ENCODE assay signal across 8 mouse cellular contexts in the genomic region with DNA sequence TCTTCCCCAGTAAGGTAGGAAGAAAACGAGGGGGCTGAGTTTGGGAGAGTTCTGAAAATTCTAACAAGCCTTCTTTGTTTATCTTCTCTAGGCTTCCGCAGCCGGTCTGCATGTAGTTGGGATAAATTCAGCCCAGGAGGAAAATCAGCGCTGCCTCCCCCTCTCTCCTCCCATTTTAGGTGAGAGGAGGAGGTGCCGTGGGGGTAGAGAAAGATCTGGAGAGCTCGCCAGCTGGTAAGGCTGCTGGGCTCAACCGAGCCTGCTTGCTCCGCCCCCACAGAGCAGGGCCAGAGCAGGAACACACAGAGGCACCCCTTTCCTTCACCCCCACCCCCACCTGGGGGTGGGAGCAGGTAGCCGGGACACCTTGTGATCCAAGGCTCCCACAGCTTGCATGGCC. TPM values are rescaled to one million over a fixed set of nuclear protein-coding genes. Genes with fewer than 3 reads are reported as not detected.
DNase-seq lines count a peak whose midpoint lies in the region; ATAC-seq lines count a peak whose summit lies in the region.

No protein-coding gene starts in this region.

- 0 out of 2 replicates have a peak, but pooled peaks cover 3% of the 10 kb centered on the region for H3K36me3 ChIP-seq in limb, embryonic 10.5 days
- H3K36me3 ChIP-seq in stomach, embryonic 14.5 days (ENCODE audit: control insufficient read depth, insufficient read depth, low read length), result no peaks in the 10 kb centered on the region

- H3K27ac ChIP-seq in limb, embryonic 10.5 days, result peak overlapping the region; percentile 63
- H3K27ac ChIP-seq in stomach, embryonic 14.5 days (ENCODE audit: low read length), result peak overlapping the region; percentile 63

- H3K27me3 ChIP-seq in limb, embryonic 10.5 days (ENCODE audit: low read depth, poor library complexity, severe bottlenecking), result peaks cover 6% of the 10 kb centered on the region; the same call in 1 of the 2 replicates
- H3K27me3 ChIP-seq in stomach, embryonic 14.5 days (ENCODE audit: control insufficient read depth, insufficient read depth, low read length), result no peaks in the 10 kb centered on the region

- intact Hi-C loops in gastrocnemius, postnatal 14 days (cut with DNase I; ENCODE audit: low total_unique reads), result no loop called here

- ATAC-seq in stomach, embryonic 14.5 days (ENCODE audit: insufficient number of reproducible peaks, insufficient read depth, low FRiP score, low read depth), result peak; percentile 69; the same call in 1 of the 2 replicates

- DNase-seq in gastrocnemius, postnatal 14 days, result peak; percentile 13
- DNase-seq in gastrocnemius, postnatal 25 days, result no peak
- DNase-seq in urinary bladder, postnatal 14 days (ENCODE audit: low spot score), result peak; percentile 40
- no peak for DNase-seq in urinary bladder, postnatal 10 days (ENCODE audit: low spot score)
- DNase-seq in limb, embryonic 10.5 days (ENCODE audit: low spot score), result no peak
- no peak for DNase-seq in MN1 (ENCODE audit: low spot score)
- no peak for DNase-seq in B cell, adult 2 months

- no peaks in the 10 kb centered on the region for H3K9me3 ChIP-seq in limb, embryonic 10.5 days (replicated peaks)
- no peaks in the 10 kb centered on the region for H3K9me3 ChIP-seq in stomach, embryonic 14.5 days (ENCODE audit: control insufficient read depth, low read depth, low read length)

- H3K4me1 ChIP-seq in limb, embryonic 10.5 days, result peaks cover 55% of the 10 kb centered on the region
- H3K4me1 ChIP-seq in stomach, embryonic 14.5 days (ENCODE audit: control insufficient read depth, insufficient read depth, low read length), result peaks cover 30% of the 10 kb centered on the region

- peak overlapping the region; percentile 39 for H3K4me2 ChIP-seq in stomach, embryonic 14.5 days (replicated peaks; ENCODE audit: low read depth, low read length)

- H3K4me3 ChIP-seq in limb, embryonic 10.5 days, result peak overlapping the region; percentile 24
- peak overlapping the region; percentile 10; the same call in 1 of the 2 replicates for H3K4me3 ChIP-seq in stomach, embryonic 14.5 days (ENCODE audit: low read depth, low read length)

- WGBS in limb, embryonic 10.5 days, result 18% methylated on average over 9 of the region's 9 CpGs
- WGBS in stomach, embryonic 14.5 days, result 5% methylated on average over 9 of the region's 9 CpGs

- no peak overlapping the region for H3K9ac ChIP-seq in stomach, embryonic 14.5 days (replicated peaks; ENCODE audit: low read depth, low read length)

RNA-seq across cellular contexts. Expression of gene Chrna1, which starts 16.6 kb away (rescaled TPM):
- total RNA-seq in gastrocnemius, postnatal 14 days (2021), result 10 to 100 TPM; 14.4 to 17.4 TPM
- 1 to 10 TPM; 7.6 to 9.0 TPM for total RNA-seq in gastrocnemius, postnatal 25 days (2021)
- 2.3 and 3.9 TPM in 2 replicates for polyA plus RNA-seq in limb, embryonic 10.5 days (2016; fragmentation: Nextera tagmentation; extraction: Ambion mirVana)
- polyA plus RNA-seq in stomach, embryonic 14.5 days (2014; fragmentation: Nextera tagmentation; extraction: Ambion mirVana), result 0.07 and 0.11 TPM in 2 replicates

Comparison
In these comparisons a context has a peak if more than half of its experiments do, and no peak if none do; other contexts are left out.
1. DNase-seq: peak in gastrocnemius, postnatal 14 days (single experiment) and urinary bladder, postnatal 14 days (single experiment); none in gastrocnemius, postnatal 25 days (single experiment), urinary bladder, postnatal 10 days (single experiment), limb, embryonic 10.5 days (single experiment), MN1 (single experiment) and B cell, adult 2 months (0 of 2).